Mouse (Mus musculus): ENCODE measurements around the gene Gpr160. TPM values are rescaled to one million over a fixed set of nuclear protein-coding genes. Genes with fewer than 3 reads are reported as not detected.
"Not testable (repeated sequence)": the region's sequence is repeated elsewhere in the genome, so short reads cannot be mapped to it uniquely, and the experiment has no call there.

The Gpr160 gene
- total RNA-seq (2021), result 1 to 10 TPM; 1.5 to 1.7 TPM
- long read RNA-seq, experiment 1, partial matches to known transcripts, result 0 of 4 reads
- long read RNA-seq, experiment 1, other reads (novel, unspliced or antisense), result 0 of 4 reads
- long read RNA-seq, experiment 2, partial matches to known transcripts, result 0 of 1 reads
- long read RNA-seq, experiment 2, other reads (novel, unspliced or antisense), result 0 of 1 reads

GRCm38 (mm10) chr3:30855604-30856458 lies at the start of gene Gpr160:
Gpr160 (plus strand) TSS chr3:30855950.
- intact Hi-C loops (cut with DNase I), result no loop called here

GRCm38 (mm10) chr3:30812881-30813280 lies 42.9 kb upstream of the Gpr160 start:
- no peak overlapping the region for H3K27ac ChIP-seq
- TF ChIP-seq CTCF (IDR thresholded peaks at IDR 0.05), result no peak
- DNase-seq (ENCODE audit: extremely low spot score in 1 of 2, low spot score in 2 of 2), result no peak
- intact Hi-C loops (cut with DNase I), result loop anchor here (5.0 kb wide), 1 partner anchor 201 kb away; no protein-coding TSS in a partner anchor
- H3K4me3 ChIP-seq, result no peak overlapping the region

More at GRCm38 (mm10) chr3:30855604-30856458, at the start of gene Gpr160:
- DNase-seq (ENCODE audit: extremely low spot score in 1 of 2, low spot score in 2 of 2), result peak; percentile 51
- peak; percentile 58 for TF ChIP-seq CTCF (IDR thresholded peaks at IDR 0.05)
- Histone ChIP-seq H3K4me3 (peak within 1 kb of the TSS; percentile 61), H3K27ac (no peak within 1 kb of the TSS)

GRCm38 (mm10) chr3:30818630-30819125 lies 37.1 kb upstream of the Gpr160 start:
- intact Hi-C loops (cut with DNase I), result loop anchor here (2.0 kb wide), 1 partner anchor 20 kb away; no protein-coding TSS in a partner anchor
- TF ChIP-seq CTCF (IDR thresholded peaks at IDR 0.05), result no peak
- DNase-seq (ENCODE audit: extremely low spot score in 1 of 2, low spot score in 2 of 2), result no peak
- Histone ChIP-seq H3K4me3 (no peak overlapping the region), H3K27ac (no peak overlapping the region)

GRCm38 (mm10) chr3:30822163-30822562 lies 33.6 kb upstream of the Gpr160 start:
- no peak for DNase-seq (ENCODE audit: extremely low spot score in 1 of 2, low spot score in 2 of 2)
- no peak overlapping the region for H3K27ac ChIP-seq
- TF ChIP-seq CTCF (IDR thresholded peaks at IDR 0.05), result no peak
- intact Hi-C loops (cut with DNase I), result loop anchor here (5.0 kb wide), 1 partner anchor 80 kb away; no protein-coding TSS in a partner anchor
- no peak overlapping the region for H3K4me3 ChIP-seq

GRCm38 (mm10) chr3:30826069-30826468 lies 29.7 kb upstream of the Gpr160 start:
- no peak for TF ChIP-seq CTCF (IDR thresholded peaks at IDR 0.05)
- no peak for DNase-seq (ENCODE audit: extremely low spot score in 1 of 2, low spot score in 2 of 2)
- H3K4me3 ChIP-seq, result no peak overlapping the region
- intact Hi-C loops (cut with DNase I), result no loop called here
- H3K27ac ChIP-seq, result no peak overlapping the region

- Histone ChIP-seq H3K27ac (no peak overlapping the region), H3K4me3 (no peak overlapping the region)
- TF ChIP-seq CTCF (IDR thresholded peaks at IDR 0.05), result no peak
- intact Hi-C loops (cut with DNase I), result no loop called here
- no peak for DNase-seq (ENCODE audit: extremely low spot score in 1 of 2, low spot score in 2 of 2)
Measured at GRCm38 (mm10) chr3:30831848-30832606, 23.7 kb upstream of the Gpr160 start.

DNA sequence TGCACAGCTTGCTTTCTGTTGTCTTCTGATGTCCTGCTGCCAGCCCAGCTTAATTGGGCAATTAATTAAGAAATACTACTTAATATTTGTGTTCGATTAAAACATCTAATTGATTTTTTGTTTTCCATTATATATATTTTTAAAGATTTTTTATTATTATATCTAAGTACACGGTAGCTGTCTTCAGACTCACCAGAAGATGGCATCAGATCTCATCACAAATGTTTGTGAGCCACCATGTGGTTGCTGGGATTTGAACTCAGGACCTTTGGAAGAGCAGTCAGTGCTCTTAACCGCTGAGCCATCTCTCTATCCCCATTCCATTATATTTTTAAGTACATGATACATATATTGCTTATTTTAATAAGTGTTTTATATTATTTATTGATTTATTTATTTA lies 22.5 kb upstream of the Gpr160 start:
- no peak; the same call in none of the 2 replicates for TF ChIP-seq CTCF (IDR thresholded peaks at IDR 0.05)
- no peak for DNase-seq (ENCODE audit: extremely low spot score in 1 of 2, low spot score in 2 of 2)
- Histone ChIP-seq H3K4me3 (no peak overlapping the region), H3K27ac (no peak overlapping the region)
- intact Hi-C loops (cut with DNase I), result no loop called here

DNA sequence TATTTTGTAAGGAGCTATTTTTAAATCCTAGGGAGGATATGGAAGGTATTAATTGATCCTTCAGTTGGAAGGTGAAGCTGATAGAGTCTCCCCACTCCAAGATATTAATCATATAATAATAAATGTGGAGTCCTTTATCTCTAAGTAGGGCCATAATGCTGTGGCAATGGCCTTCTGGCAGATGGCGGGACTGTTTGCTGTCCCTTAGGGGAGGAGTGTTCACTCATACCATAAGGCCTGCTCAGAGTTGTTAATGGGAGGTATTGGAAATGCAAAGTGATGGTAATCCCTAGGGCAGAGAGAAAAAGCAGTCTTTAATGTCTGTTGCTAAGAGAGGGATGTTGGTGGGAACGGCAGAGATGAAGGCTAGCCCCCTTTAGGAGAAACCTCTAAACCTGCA lies 10.0 kb upstream of the Gpr160 start:
- intact Hi-C loops (cut with DNase I), result no loop called here
- Histone ChIP-seq H3K4me3 (no peak overlapping the region), H3K27ac (no peak overlapping the region)
- DNase-seq (ENCODE audit: extremely low spot score in 1 of 2, low spot score in 2 of 2), result no peak
- no peak for TF ChIP-seq CTCF (IDR thresholded peaks at IDR 0.05)

GRCm38 (mm10) chr3:30847413-30847812 lies 8.3 kb upstream of the Gpr160 start:
- TF ChIP-seq CTCF (IDR thresholded peaks at IDR 0.05), result no peak
- Histone ChIP-seq H3K4me3 (no peak overlapping the region), H3K27ac (no peak overlapping the region)
- DNase-seq (ENCODE audit: extremely low spot score in 1 of 2, low spot score in 2 of 2), result no peak
- intact Hi-C loops (cut with DNase I), result no loop called here

DNA sequence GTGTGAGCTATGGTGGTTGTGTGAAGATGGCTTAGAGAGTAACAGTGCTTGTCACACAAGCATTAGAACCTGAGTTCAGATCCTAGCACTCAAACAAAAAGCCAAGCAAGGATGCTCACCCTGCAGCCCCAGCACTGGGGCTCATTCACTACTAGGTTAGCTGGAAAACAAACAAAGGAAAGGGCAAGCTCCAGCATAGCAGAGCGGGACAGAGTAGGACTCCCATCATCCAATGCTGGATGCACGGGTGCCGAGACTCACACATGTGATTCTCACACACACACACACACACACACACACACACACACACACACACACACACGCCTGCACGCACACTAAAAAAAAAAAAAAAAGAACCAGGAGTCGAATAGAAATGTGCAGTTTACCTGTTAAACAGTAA lies 4.3 kb upstream of the Gpr160 start:
- H3K27ac ChIP-seq, result no peak overlapping the region
- no peak for TF ChIP-seq CTCF (IDR thresholded peaks at IDR 0.05)
- DNase-seq (ENCODE audit: extremely low spot score in 1 of 2, low spot score in 2 of 2), result no peak
- no peak overlapping the region for H3K4me3 ChIP-seq
- intact Hi-C loops (cut with DNase I), result no loop called here

- no peak for DNase-seq (ENCODE audit: extremely low spot score in 1 of 2, low spot score in 2 of 2)
- TF ChIP-seq CTCF (IDR thresholded peaks at IDR 0.05), result no peak
- no peak overlapping the region for H3K4me3 ChIP-seq
- H3K27ac ChIP-seq, result no peak overlapping the region
- intact Hi-C loops (cut with DNase I), result no loop called here
Measured at GRCm38 (mm10) chr3:30853596-30853995, 2.2 kb upstream of the Gpr160 start.

DNA sequence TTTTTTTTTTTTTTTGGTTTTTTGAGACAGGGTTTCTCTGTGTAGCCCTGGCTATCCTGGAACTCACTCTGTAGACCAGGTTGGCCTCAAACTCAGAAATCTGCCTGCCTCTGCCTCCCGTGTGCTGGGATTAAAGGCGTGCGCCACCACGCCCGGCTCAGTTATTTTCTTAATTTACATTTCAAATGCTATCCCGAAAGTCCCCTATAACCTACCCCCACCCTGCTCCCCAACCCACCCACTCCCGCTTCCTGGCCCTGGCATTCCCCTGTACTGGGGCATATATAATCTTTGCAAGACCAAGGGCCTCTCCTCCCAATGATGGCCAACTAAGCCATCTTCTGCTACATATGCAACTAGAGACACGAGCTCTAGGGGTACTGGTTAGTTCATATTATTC lies 3.8 kb downstream of the Gpr160 start:
- DNase-seq (ENCODE audit: extremely low spot score in 1 of 2, low spot score in 2 of 2); H3K4me3 ChIP-seq; intact Hi-C loops (cut with DNase I); H3K27ac ChIP-seq: not testable (repeated sequence)

All from left cerebral cortex, adult 2 months (tissue).